22 mouse cellular contexts compared by ENCODE assay signal in the genomic region with DNA sequence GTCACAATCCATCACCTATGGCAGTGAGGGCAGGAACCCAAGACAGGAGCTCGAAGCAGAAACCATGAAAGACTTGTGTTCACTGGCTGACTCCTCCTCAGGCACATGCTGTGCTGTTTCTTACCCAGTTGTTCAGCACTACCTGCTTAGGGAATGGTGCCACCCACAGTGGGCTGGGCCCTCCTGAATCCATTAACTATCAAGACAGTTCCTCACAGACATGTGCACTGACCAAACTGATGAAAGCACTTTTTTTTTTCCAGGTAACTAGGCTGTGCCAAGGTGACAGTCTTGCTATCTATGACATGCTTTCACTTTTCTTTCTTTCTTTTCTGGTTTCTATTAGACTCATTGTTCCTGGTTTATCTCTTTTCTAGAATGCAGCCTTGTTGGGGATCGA.
DNase-seq lines count a peak whose midpoint lies in the region; ATAC-seq and TF ChIP-seq lines count a peak whose summit lies in the region.
"Had no signal": no experiment of that assay in that cellular context is flagged by ENCODE, and none has a peak within 500 bp of the region (broad histone marks: within the 10 kb centered on the region; RNA-seq: fewer than 3 reads in every experiment).

No protein-coding gene starts in this region.

- H3K27ac ChIP-seq in heart, embryonic 12.5 days (ENCODE audit: poor library complexity, severe bottlenecking): no peak overlapping the region
- H3K27ac ChIP-seq in liver, adult 2 months (replicated peaks; ENCODE audit: insufficient read depth, low read depth, low read length): no peak overlapping the region
- no peak overlapping the region for H3K27ac ChIP-seq in midbrain, embryonic 11.5 days (ENCODE audit: low read depth, low read length)
- no peak overlapping the region for H3K27ac ChIP-seq in midbrain, embryonic 13.5 days

- DNase-seq in heart, adult 11 months: peak; percentile 55
- DNase-seq in liver, adult 2 months (ENCODE audit: extremely low read depth, low read depth, low spot score): peak; percentile 14
- DNase-seq in liver: no peak
- DNase-seq in midbrain, embryonic 11.5 days (ENCODE audit: low spot score, missing footprints): peak; percentile 51
- peak; percentile 2 for DNase-seq in urinary bladder, adult 2 months (ENCODE audit: low spot score)
- no peak for DNase-seq in urinary bladder, postnatal 14 days (ENCODE audit: low spot score)
- DNase-seq: adrenal gland, adult 2 months; adrenal gland, adult 8-10 months; adrenal gland, postnatal 10 days; adrenal gland, postnatal 14 days; adrenal gland, postnatal 25 days; adrenal gland, postnatal 36 days; B cell, adult 2 months; cerebellum, adult 11 months; cerebellum, adult 11-12 months had no signal

- TF ChIP-seq CTCF in liver, adult 2 months (IDR thresholded peaks at IDR 0.05; ENCODE audit: low read depth, low read length): no peak

- no peak overlapping the region for H3K4me2 ChIP-seq in heart, embryonic 12.5 days
- no peak overlapping the region for H3K4me2 ChIP-seq in midbrain, embryonic 11.5 days
- no peak overlapping the region for H3K4me2 ChIP-seq in midbrain, embryonic 13.5 days (replicated peaks)

- no peak for TF ChIP-seq POLR2A in liver, adult 2 months (IDR thresholded peaks at IDR 0.05; ENCODE audit: extremely low read depth, insufficient read depth, low read length)

- H3K4me3 ChIP-seq in heart, embryonic 12.5 days: no peak overlapping the region
- no peak overlapping the region for H3K4me3 ChIP-seq in liver, adult 2 months (ENCODE audit: insufficient read depth, low read depth, low read length)
- no peak overlapping the region for H3K4me3 ChIP-seq in midbrain, embryonic 11.5 days (ENCODE audit: low read depth, low read length)
- H3K4me3 ChIP-seq in midbrain, embryonic 13.5 days (replicated peaks): no peak overlapping the region

- no peaks in the 10 kb centered on the region for H3K36me3 ChIP-seq in heart, embryonic 12.5 days
- no peaks in the 10 kb centered on the region for H3K36me3 ChIP-seq in liver, adult 2 months (ENCODE audit: control insufficient read depth, insufficient read depth, low read length)
- H3K36me3 ChIP-seq in midbrain, embryonic 11.5 days (ENCODE audit: control insufficient read depth, insufficient read depth, low read length): no peaks in the 10 kb centered on the region
- H3K36me3 ChIP-seq in midbrain, embryonic 13.5 days: no peaks in the 10 kb centered on the region
- H3K36me3 ChIP-seq: G1E had no signal

- H3K27me3 ChIP-seq in heart, embryonic 12.5 days (replicated peaks): no peaks in the 10 kb centered on the region
- no peaks in the 10 kb centered on the region for H3K27me3 ChIP-seq in liver, adult 2 months (ENCODE audit: control insufficient read depth, insufficient read depth, low read length)
- H3K27me3 ChIP-seq in midbrain, embryonic 11.5 days (ENCODE audit: control insufficient read depth, insufficient read depth, low read length): no peaks in the 10 kb centered on the region
- no peaks in the 10 kb centered on the region for H3K27me3 ChIP-seq in midbrain, embryonic 13.5 days
- H3K27me3 ChIP-seq: CH12.LX, Patski had no signal

- ATAC-seq in heart, embryonic 12.5 days (ENCODE audit: insufficient number of reproducible peaks, low FRiP score): no peak
- no peak for ATAC-seq in midbrain, embryonic 11.5 days (ENCODE audit: low FRiP score)
- ATAC-seq in midbrain, embryonic 13.5 days: no peak
- ATAC-seq: activated CD4-positive, CD25-positive, alpha-beta regulatory T cell, adult 4 months; CD4-positive, CD25-positive, alpha-beta regulatory T cell, adult 4 months; Patski had no signal

- H3K79me2 ChIP-seq in liver, adult 2 months (ENCODE audit: control insufficient read depth, insufficient read depth, low read length): no peaks in the 10 kb centered on the region

- H3K9ac ChIP-seq in heart, embryonic 12.5 days: no peak overlapping the region
- no peak overlapping the region for H3K9ac ChIP-seq in liver, adult 2 months (ENCODE audit: low read depth, low read length)
- no peak overlapping the region for H3K9ac ChIP-seq in midbrain, embryonic 11.5 days (ENCODE audit: low read length)
- no peak overlapping the region for H3K9ac ChIP-seq in midbrain, embryonic 13.5 days (replicated peaks)

- no peaks in the 10 kb centered on the region for H3K4me1 ChIP-seq in heart, embryonic 12.5 days (replicated peaks)
- peaks cover 3% of the 10 kb centered on the region; the same call in 1 of the 2 replicates for H3K4me1 ChIP-seq in liver, adult 2 months (ENCODE audit: control insufficient read depth, insufficient read depth, low read length)
- H3K4me1 ChIP-seq in midbrain, embryonic 11.5 days (ENCODE audit: control insufficient read depth, insufficient read depth, low read length): no peaks in the 10 kb centered on the region
- peaks cover 15% of the 10 kb centered on the region for H3K4me1 ChIP-seq in midbrain, embryonic 13.5 days (replicated peaks)

- 64% methylated on average over 2 of the region's 2 CpGs for WGBS in heart, embryonic 12.5 days
- 73% methylated on average over 2 of the region's 2 CpGs for WGBS in liver, adult 2 months
- WGBS in midbrain, embryonic 11.5 days: 80% methylated on average over 2 of the region's 2 CpGs
- 85% methylated on average over 2 of the region's 2 CpGs for WGBS in midbrain, embryonic 13.5 days

- 0 out of 2 replicates have a peak, but pooled peaks cover 3% of the 10 kb centered on the region for H3K9me3 ChIP-seq in heart, embryonic 12.5 days (replicated peaks)
- H3K9me3 ChIP-seq in midbrain, embryonic 11.5 days (ENCODE audit: control insufficient read depth, low read length): no peaks in the 10 kb centered on the region
- H3K9me3 ChIP-seq in midbrain, embryonic 13.5 days: no peaks in the 10 kb centered on the region
- H3K9me3 ChIP-seq: G1E had no signal

Comparison
In these comparisons a context has a peak if more than half of its experiments do, and no peak if none do; other contexts are left out.
1. DNase-seq: peak in heart, adult 11 months (single experiment), liver, adult 2 months (single experiment), midbrain, embryonic 11.5 days (single experiment) and urinary bladder, adult 2 months (single experiment); none in liver (single experiment) and urinary bladder, postnatal 14 days (single experiment).